Mouse (Mus musculus): Measurements from ENCODE around the gene Hipk2.

Gene Hipk2

DNA sequence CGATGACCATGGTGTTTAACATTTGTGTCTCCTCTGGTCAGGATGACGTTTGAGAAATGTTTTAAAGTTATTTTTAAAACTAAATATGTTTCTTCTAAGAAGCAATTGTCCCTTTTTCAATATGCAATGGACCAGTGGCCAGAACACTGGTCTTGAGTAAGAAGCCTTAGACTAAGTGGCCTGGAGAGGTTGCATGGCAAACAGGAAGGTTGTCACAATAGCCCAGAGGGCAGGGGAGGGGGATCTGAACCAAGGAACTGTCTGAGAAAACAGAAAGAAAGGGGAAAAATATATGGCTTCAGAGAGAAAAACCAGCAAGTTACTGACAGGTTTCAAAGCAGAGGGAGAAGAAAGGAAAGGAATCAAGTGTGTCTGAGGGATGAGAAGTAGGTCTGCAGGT is 47.8 kb downstream of the Hipk2 start:
- DNase-seq (ENCODE audit: low spot score), result no peak

DNA sequence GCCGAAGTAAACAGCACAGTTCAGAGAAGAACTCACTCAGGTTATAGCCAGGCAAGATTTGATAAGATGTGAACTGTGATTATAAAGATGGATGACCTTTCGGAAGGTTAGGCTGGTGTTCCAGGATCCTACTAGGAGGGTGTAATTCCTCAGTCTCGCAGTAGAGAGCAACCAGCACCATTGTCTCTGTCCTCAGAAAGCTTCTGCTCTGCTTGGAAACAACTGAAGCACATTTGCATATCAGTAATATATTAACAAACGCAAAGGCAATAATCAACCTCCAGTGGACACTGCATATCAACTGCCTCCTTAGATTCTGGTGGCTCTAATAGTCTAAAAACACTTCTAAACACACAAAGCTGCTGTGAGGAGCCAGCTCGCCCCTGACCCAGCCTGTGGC is 48.5 kb downstream of the Hipk2 start:
- DNase-seq (ENCODE audit: low spot score), result no peak

DNA sequence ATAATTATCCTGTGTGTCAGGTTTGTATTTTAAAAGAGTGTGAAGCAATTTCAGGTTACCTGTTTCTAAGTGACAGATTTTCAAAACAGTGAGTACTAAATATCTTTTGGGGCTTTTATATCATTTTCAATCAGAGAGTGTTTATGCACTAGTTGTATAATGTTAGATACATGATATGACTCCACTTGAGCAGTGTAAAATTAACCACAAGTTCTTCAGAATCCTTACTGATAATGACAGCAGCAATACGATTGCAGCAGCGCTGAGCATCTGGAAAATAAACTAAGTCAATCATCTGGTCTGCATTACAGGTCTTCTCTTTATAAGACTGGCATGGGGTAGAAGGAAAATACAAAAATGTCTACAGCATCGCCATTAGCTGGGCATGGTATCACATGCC is 49.1 kb downstream of the Hipk2 start:
- no peak for DNase-seq (ENCODE audit: low spot score)

DNA sequence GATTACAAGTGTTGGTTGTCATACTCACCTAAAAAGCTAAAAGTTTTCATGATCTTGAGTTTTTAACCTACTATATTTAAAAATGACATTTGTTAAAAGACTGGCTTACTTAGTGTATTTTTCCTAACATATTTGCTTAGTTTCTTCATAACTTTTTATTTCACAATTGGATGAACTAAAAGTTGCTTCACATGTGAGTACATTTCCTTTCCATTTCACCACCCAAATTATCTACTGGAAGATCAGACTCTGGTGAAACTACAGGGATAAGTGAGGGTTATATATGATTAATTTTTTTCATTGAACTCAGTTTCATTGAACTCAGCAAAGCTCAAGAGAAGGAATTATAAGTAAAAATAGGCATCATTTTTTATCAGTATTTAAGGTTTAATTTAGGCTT is 50.1 kb downstream of the Hipk2 start:
- DNase-seq (ENCODE audit: low spot score), result no peak

DNA sequence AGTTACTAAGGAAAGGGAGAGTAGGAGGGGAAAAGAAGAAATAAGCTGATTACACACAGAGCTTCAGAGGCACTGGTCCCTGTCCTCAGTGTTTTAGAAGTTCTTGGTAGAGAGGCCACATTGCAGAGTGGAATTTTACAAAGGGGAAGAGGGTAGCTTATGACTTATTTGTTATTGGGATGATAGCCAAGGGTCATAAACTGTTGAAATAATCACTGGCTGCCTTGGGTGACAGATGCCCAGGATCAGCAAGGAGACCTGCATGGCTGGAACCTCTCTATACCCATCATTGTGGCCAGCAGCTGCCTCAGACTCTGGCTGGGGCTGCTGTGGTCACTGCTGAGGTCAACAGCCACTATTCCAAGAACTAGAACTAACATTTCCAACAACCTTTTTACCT is 52.1 kb downstream of the Hipk2 start:
- DNase-seq (ENCODE audit: low spot score), result no peak

DNA sequence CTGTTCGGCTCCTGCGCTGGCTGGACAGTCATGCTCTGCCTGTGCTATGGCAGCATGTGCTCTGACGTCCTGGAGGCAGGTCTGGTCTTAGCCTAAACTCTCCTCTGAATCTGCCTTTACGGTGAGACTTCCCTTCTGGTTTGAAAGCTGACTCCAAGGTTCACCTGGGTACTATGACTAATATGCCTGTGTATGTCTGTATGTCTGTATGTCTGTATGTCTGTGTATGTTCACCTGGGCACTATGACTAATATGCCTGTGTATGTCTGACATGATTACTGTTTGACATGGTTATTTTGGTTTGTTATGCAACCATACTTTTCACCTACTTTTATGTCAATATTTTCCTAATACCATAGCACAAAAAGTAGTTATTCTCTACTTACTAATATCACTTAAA is 52.8 kb downstream of the Hipk2 start:
- no peak for DNase-seq (ENCODE audit: low spot score)

DNA sequence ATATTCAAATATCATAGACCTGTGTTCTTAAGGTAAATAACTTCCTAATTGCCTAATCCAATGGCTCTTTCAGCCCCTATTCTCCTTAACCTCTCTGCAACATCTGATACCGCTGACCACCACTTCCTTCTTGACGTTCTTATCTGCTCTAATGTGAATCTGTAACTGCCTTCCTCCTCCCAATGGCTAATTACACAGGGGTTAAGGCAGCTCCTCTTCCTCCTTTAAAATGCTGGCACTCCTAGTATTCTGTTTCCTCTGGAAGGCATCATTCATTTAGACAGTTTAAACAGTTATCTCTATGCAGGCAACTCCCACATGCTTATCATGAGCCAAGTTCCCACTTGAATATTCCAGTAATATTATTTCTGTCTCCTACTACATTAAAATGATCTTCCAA is 54.3 kb downstream of the Hipk2 start:
- no peak for DNase-seq (ENCODE audit: low spot score)

DNA sequence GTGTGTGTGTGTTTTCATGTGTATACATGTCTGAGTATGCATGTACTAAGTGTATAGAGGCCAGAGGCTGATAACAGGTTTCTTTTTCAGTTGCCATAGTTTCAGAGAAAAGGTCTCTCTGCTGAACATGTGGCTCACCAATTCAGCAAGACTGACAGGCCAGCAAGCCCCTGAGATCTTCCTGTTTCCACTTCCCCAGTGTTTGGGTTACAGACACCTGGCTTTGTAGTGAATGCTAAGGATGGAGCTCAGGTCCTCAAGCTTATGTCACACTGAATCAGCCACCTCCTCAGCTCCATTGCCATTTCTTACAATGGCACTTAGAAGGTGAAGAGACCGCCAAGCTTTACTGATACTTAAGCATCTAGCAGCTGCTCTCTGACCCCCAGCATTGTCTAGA is 55.1 kb downstream of the Hipk2 start:
- no peak for DNase-seq (ENCODE audit: low spot score)

DNA sequence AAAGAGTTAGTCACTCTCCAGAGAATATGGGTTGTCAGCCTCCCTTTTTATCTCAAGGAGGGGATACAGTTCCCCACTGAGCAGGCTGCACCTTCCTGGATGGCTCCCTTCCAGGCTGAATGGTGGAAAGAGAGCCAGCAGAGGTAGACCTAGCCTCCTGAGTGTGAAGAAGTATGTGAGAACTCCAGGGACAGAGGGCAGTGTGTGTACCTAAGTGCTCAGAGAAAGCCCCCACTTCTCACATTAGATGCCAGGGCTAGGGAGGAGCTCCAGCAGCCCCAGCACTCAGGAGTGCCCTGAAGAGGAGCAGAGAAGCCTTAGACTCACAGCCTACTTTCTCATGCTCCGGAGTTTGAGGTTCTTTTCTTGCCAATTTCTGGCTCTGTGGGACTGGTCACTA is 59.7 kb downstream of the Hipk2 start:
- no peak for DNase-seq (ENCODE audit: low spot score)

DNA sequence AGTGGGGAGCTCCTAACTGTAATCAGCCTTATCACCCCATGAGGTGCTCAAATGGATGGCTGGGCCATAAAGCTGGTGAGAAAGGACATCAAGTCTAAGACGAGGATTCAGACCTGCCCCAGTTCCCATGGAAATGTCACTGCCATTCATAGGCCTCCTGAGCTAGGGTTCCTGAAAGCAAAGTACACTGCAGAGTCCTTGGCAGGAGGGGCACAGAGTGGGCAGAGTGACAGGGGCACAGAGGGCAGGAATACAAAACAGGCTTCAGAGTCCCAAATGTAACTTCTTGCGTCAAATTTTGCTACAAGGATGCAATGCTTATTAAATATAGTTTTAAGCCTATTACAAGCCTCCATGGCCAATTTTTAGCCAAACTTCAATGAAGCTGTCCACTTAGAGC is 60.4 kb downstream of the Hipk2 start:
- no peak for DNase-seq (ENCODE audit: low spot score)

DNA sequence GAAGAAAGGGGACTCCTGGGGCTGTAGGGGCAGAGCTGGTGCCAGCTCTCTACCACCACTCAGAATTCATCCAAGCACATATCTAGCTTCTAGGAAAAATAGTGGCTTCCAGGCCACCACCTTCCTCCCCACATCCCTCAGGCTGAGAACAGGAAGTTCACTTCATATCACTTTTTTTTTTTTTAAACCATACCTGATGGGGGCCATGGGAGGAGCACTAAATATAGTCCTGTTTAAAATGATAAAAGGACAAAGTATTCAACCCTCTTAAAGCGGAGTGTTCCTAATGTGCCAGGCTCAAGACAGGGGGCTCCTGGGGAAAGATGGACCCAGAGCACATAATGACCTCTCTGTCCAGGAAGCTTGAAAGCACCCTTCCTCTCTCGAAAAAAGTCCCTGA is 61.3 kb downstream of the Hipk2 start:
- no peak for DNase-seq (ENCODE audit: low spot score)

DNA sequence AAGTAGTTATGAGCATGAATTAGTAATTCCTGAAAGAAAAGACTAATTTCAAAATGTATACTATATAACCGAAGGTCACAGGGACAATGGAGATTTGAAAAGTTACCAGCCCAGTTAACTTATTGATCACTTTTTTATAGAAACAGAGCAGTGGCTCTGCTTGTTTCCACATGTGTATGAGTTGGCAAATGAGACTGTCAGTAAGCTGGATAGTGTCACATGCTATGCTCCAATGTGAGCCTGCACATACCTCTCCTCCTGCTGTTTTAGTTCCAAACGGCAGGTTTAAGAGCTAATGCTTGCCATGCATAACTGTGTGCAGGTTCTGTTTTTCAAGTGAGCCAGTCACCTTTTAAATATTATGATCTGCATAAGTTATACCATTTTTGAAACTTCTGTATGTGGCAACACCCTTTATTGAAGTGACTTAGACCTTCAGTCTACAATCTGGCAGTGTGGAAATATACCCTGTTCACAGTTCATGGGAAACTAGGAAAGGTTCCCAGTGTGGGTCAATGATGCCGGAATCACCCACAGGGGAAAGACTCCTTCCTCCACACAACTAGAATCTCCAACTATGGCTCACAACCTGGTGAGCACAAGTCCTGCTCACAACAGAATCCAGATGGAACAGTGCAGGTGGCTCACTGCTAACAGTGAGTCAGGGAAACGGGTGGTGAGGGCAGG is 64.4 kb downstream of the Hipk2 start:
- DNase-seq (ENCODE audit: low spot score), result no peak

DNA sequence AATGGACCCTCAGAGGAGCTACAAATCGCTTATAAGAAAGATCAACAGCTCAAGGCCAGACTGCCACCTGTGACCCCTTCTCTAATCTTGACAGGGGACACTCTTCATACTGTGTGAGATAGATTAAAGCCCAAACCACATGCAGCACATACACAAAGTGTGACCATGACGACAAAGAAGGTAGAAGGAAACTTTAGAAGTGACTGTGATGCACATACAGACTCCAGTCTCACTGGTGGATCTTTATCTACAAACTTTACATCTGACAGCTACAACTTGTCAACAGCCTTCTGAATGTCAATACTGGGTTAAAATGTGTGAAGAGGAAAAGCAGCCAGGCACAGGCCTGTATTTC is 65.9 kb downstream of the Hipk2 start:
- no peak for DNase-seq (ENCODE audit: low spot score)

DNA sequence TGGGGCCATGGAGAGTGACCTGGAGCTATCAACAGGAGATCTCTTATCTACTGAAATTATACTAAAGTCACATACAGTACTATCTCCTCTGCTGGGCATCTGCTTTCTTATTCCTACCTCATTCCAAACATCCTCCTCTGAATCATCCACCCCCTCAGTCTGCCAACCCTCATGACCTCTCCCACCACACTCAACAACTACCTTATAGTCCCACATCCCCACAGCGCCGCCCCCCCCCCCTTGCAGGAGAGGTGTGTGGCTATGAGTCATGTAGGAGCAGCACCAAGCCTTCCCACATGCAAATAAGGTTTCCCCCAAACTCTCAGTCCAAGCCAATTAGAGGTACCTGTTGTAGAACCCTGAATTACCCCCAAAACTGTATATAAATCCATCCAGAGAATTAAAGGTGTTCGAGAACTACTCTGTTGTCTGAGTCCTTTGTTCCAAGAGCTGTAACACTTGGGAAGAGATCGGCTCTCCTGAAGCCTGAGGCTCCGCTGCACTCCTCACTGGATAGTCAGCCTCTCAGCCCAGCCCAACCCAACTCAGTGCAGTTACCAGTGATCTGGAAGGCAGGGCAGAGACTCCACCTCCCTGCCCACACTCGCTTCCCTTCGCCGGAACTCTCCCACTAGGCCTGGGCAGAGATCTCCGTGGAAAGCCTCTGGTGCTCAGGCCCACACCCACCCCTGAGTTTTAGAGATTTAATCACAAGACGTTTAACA is 66.4 kb downstream of the Hipk2 start:
- DNase-seq (ENCODE audit: low spot score), result no peak

DNA sequence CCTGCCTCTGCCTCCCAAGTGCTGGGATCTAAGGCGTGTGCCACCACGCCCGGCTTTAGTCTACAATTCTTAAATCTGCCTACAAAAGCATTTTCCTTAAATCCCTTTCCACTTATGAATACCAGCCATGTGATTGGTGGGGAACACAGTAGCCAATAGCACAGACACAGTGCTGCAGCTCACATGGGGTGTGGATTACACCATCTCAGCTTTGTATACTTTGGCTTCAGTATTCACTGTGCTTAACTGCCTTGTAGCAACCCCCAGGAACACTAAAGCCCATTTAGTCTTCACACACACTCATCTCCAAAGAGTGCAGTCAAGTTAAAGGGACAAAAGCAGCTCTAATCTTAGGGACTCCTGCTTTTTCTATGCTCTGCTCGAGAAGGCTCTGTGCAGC is 67.6 kb downstream of the Hipk2 start:
- no peak for DNase-seq (ENCODE audit: low spot score)

DNA sequence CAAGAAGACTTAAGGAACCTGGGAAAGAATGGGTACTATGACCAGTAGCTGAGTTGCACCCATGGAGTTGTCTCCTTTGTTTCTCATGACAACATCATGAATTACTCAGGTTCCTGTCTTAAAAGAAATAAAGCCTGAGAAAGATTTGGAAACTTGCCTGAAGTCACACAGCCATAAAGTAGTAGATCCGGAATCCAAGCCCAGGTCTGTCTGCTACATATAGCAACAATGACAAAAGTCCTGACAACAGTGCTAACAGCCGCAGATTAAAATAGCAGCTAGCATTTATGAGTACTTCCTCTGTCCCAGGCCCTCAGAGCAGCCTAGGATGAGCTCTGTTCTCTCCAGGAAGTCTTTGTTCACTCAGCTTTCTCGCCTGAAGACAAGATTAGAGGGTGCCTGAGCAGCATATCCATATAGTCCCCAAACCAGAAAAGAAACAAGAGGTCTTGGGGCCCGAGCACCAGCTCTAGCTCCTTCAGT is 69.0 kb downstream of the Hipk2 start:
- DNase-seq (ENCODE audit: low spot score), result no peak

DNA sequence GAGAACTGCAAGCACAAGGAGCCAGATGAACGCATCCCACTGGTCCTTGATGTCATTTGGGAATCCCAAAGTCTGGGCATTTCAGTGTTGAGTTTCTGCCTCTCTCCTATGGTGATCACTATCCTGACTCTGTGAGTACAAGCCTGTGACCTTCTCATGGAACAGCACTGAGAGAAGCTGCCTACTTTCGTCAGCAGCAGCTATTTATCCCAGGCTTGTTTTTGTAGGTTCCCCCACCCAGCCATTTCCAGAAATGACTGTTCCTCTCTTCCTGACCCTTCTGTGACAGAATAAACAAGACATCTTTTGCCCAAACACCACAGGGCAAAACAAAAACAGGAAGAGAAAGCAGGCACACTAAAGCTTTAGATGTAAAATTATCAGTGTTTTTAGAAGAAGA is 70.4 kb downstream of the Hipk2 start:
- no peak for DNase-seq (ENCODE audit: low spot score)

DNA sequence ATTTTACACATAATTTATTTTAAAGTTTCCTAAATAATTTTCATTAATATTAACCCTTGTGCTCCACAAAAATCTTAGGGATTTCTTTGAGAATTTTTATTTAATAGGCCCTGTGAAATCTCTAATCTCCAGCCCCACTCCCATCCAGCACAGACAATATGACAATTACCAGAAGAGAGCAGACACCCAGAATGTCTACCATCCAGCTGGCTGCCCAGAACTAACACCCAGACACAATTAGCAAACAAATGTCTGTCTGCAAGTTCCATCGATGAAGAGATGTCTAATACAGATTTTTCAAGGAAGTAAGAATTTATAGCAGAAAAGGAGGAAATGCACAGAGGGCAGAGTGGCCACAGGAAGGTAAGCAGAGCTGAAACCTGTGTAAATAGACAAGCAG is 74.7 kb downstream of the Hipk2 start:
- DNase-seq (ENCODE audit: low spot score), result no peak

DNA sequence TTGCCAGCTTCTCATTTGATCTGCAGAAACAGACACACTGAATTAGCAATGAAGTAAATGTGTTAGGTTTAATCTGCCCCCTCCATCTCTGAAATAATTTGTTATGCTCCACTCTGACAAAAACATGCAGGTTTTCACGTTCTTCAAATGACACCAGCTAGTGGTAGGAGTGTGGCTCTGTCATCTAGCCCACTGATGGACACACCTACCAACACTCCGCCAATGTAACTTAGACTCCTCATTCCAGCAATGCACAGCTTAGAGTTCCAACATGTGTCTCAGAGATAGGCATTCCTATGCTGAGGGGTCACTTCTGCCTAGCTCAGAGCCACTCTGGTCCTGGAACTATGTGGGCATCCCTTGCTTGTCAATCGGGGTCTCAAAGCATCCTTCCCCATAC is 78.4 kb downstream of the Hipk2 start:
- no peak for DNase-seq (ENCODE audit: low spot score)

DNA sequence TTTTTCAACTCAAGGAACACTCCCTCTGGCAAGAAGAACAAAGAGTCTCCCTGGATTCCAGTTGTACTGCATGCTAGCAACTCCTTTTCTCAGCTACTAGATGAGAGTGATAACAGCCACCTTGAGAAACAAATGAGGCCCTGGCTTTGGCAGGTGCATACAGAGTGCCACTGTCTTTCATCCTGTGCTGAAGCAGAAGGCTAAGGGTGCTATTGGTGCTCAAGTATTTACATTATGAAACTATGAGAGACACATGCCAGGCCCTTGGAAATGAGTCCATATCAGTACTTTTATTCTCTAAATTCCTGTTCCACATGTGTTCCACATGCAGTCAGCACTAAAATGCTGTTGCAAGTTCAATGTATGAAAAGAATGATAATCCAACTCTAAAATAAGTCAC is 79.0 kb downstream of the Hipk2 start:
- no peak for DNase-seq (ENCODE audit: low spot score)

DNA sequence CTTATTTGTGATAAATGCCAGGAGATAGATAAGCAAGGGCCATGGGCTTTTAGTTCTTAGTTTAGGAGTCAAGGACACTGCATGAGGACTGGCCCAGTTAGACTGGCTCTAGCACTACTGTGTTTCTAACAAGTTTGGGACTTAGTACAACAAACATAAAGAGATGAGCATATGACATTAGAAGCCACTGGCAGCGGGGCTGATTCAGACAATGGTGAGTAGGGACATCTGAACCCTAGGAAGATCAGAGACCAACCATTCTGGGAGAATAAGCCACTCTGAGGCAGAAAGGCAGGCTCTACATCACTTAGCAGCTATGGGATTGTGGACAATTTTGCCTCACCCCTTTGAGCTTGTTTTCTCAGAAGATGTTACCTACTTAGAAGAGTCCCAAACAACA is 79.6 kb downstream of the Hipk2 start:
- no peak for DNase-seq (ENCODE audit: low spot score)

DNA sequence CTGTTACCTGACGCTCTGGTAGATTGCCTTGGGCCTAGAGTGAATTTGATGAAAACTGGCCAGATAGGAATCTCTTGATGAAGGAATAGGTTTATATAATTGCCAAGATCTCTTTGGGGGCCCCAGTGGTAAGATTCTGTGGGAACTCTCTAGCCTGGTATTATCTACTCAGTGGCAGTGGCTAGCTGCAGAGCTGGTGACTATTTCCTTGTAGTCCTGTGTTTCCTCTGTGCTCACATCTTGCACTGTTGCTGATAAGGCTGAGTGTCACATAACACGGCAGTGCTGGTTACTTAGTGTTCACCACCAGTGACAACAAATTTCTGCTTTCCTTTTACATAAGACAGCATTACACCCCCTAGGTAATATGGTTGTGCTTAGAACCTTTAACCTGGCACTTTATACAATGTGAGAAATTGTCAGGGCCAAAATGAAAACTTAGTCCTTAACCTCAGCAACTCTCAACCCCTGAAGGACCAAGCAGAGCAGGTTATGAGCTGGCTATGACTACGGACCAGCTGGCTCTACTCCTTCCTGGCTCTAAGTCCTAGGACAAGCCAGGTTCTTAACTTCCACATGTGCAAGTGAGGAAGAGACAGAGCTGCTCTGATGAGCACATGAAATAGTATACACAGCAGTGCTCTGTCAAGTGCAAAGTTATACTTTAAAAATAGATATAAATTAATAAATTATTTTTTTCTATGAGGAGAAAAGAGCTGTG is 80.7 kb downstream of the Hipk2 start:
- no peak for DNase-seq (ENCODE audit: low spot score)

DNA sequence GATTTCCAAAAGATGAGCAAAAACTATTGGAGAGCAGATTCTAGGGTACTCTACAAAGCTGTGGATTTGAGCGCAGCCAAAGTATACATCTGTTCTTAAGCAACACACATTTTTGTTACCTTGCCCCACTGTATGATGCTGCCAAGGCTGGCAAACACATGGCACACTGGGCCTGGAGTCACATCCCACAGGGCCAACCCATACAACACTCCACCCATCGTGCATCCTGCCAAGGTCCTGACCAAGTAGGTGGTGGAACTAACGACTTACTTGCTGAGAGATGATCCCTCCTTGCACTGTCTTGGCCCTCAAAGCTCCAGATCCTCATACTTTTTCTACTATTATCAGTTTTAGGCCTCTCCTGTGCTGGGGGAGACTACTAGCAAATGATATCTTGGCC is 83.0 kb downstream of the Hipk2 start:
- no peak for DNase-seq (ENCODE audit: low spot score)
